Mouse (Mus musculus) lung, adult 18-20 months (tissue): Measurements from ENCODE around the gene Krt73.

Experiments
- DNase-seq, 2 experiments: peaks; one replicate each; pipeline ENCODE4 v3.0.0; 2022; ENCODE audit warnings: mixed read lengths in 2 of 2

Krt73 gene

GRCm38 (mm10) chr15:101802296-101802835 lies at the start of gene Krt73:
Gene Krt73, minus strand, starts transcription at chr15:101802346.
- no peak for DNase-seq

DNA sequence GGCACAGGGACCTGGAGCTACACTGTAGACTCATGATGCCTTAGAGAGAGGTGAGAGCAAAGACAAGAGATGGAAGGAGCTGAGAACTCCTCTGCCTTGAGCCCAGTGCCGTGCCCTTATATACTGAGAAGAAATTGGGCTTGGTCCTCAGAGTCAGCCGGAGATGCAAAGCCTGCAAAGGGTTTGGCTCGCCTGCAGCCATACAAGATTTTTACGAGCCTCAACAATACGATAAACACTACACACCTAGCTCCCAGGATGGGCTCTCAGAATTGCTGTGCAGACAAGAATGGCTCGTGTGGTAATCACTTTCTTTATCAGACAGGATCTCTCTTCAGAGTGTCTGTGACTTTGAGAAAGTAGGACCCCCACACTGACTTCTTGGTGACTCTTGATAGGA lies 48.5 kb upstream of the Krt73 start, which contains the start of gene Krt1:
Gene Krt1, minus strand, starts transcription at position 101 of the 400 bp plus-strand sequence.
- DNase-seq = no peak

GRCm38 (mm10) chr15:101845971-101846403 lies 43.8 kb upstream of the Krt73 start:
- peak; percentile 21 to 44 for DNase-seq

- DNase-seq = no peak
These were observed 41.0 kb upstream of the Krt73 start for GRCm38 (mm10) chr15:101843192-101843591.

DNA sequence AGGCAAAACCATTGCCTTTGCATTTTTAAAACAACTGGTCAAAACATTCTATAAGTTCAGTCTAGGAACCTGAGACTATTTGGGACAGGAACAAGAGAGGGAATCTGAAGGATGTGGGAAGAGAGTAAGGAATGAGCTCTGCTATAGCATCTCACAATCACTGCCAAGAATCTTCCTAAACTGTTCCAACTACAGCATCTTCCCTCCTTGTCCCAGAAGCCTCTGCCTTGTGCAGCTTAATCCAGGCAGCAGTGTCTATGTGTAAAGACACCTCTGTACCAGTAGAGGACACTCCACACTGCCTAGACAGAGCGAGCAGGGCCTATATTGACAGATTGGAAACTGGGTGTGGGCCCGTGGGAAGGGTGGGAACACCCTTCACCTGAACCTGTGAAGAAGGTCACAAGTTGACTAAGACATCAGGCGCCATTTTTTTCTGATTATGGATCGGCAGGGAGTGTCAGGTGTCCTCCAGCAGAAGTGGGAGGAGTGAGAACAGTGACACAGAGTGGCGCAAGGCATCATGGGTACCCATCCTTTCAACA lies 32.7 kb upstream of the Krt73 start:
- no peak for DNase-seq

DNA sequence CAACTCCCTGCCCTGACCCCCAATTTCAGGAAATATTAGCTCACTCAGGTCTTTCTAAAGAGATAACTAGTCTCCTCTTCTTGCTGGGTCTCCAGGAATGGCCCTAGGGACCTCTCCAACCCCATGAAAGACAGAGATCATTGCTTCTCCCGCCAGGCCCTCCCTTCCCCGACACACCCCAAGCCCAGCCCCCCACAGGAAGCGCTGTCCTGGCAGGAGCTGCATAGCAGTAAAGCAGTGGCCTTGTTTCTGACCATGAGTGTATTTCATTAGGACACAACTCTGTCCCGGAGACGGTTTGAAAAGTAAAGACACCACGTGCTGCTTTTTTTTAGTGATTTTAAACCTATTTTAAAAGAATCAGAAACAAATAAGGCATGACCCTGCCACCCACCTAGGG lies 31.0 kb upstream of the Krt73 start:
- DNase-seq = no peak

- no peak for DNase-seq
These were observed 27.3 kb upstream of the Krt73 start for GRCm38 (mm10) chr15:101829441-101829840.

- DNase-seq = no peak
These were observed 19.6 kb upstream of the Krt73 start for GRCm38 (mm10) chr15:101821786-101822185.

DNA sequence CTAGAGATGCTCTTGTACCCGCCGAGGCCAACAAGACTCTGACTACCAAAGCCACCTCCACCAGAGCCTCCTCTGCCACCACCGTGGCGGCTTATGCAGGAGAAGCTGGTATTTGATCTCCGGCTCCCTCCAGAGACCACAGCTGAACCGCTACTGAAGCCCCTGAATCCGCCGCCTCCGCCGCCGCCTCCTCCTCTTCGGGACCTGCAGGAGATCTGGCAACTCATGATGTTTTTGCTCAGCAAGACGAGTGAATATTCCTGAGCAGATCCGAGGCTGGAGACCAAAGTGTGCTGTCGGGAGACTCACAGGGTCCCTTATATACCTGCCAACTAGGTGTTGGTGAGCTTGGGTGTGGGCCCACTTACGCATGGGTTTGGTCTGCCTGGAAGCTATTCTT lies 15.7 kb upstream of the Krt73 start, which contains the start of gene Krt2:
Gene Krt2, minus strand, starts transcription at position 295 of the 400 bp plus-strand sequence.
- no peak for DNase-seq

- DNase-seq = no peak
These were observed 1.1 kb upstream of the Krt73 start for GRCm38 (mm10) chr15:101803052-101803822.

DNA sequence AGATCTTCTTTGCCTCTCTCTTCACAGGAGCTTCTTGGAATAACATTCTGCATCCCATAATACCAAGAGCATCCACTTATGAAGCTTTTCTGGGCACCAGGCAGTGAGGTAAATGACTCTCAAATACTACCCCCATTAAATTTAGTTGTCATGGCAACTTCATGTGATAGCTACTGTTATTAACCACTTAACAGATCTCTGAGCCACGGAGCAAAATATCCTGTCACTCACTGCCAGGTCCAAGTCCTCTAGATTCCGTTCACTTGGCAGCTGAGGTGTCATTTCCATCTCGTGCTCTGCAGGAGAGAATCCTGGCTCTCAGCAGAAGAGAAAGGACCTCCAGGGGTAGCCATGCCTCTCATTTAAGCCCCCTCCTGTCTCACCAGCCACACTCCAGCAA lies 11.3 kb downstream of the Krt73 start:
- DNase-seq = no peak

DNA sequence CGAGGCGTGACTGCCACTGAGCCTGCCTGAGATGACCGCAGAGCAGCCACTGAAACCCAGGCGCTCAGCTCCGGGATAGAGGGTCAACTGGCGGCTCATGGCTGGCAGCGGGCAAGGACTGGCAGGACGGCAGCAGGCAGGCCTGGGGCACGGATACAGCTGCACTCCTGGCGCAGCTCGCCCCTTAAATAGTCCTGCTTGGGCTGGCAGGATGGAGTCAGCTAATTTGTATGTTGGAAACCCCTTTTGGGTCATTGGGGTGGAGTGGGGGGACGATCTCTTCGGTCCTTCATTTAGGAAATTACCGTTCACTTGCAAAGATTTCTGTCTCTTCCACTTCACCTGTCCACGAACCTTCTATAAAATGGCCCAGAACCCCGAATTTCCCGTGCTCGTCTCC lies 15.8 kb downstream of the Krt73 start, which contains the start of gene Krt72:
Gene Krt72, minus strand, starts transcription at position 101 of the 400 bp plus-strand sequence.
- no peak for DNase-seq

DNA sequence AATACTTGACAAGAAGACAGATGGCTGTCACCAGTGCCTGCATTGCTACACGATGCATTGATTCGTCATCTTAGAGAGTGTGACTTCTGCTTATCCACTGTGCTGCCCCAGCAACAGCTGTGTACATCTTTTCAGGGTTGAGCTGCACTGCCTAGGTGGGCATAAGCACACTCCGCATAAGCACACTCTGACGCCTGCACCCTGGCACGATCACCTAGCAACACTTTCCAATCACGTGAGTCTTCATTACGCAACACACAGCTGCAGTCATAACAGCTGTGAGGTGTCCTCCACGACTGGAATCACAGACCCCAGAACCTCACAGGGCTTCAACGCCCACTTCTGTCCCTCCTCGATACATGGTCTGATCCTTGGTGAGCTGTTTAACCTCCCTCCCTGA lies 28.7 kb downstream of the Krt73 start:
- DNase-seq = peak; percentile 22 to 25

- peak; percentile 81 to 84 for DNase-seq
These were observed 29.4 kb downstream of the Krt73 start for GRCm38 (mm10) chr15:101772711-101773081.

DNA sequence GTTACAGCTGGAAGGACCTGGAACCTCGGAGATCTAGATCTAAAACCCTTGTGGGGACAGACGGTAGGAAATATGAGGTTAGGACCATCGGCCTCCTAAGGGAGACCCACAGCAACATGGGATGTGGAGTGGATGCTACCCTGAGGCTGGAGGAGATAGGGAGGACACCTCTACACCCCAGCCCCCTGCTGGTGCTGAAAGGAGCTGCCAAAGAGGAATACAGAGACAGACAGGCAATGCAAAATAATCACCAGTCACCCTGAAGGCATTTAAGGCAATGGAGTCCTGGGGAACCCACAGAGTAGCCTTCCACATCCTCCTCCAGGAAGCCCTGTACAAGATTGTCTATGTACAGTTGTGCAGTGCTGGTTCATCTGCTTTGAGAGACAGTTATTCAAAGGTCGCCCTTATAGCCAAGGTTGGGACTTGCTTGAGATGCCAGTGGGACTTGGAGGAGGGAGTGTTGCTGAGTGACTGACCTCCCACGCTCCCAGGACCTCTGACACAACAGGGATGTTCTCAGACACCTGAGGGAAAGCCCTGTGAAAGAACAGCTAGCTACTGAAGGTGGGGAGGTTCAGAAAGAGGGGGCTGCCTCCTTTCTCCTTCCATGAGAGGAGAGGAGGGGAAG lies 30.0 kb downstream of the Krt73 start:
- DNase-seq = no peak

DNA sequence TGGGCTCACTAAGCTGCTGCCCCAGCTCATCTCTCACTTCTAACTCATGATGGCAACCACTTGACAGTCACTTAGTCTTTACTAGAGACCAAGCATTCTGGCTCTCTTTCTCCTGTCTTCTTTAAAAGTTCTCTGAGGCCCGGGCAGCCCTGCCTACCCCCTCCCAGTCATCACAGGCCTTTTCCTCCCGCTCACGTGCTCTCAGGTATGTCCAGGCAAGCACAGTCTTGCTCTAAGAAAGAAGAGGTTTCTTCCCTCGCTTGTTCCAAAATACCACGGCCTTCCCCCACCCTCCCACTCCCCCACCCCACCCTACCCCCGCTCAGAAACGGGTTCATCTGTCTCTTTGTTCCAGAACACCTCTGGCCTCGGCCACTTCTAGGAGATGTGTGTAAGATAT lies 31.9 kb downstream of the Krt73 start:
- no peak for DNase-seq
